Mouse (Mus musculus) MEL (cell line): ENCODE results near the gene Magi2.

Source experiments
- CTCF ChIP-seq, 3 experiments: IDR thresholded peaks in 2 of 3; conservative IDR thresholded peaks in 1 of 3; 2 replicates each; pipeline ENCODE4 v1.5.1; 2011 to 2012; ENCODE audit warnings: low read length in 3 of 3, low read depth in 2 of 3, mild to moderate bottlenecking in 2 of 3, improper control_type of control experiment in 1 of 3, inconsistent platforms in 1 of 3, mixed read lengths in 1 of 3, moderate library complexity in 1 of 3; ENCODE audit not compliant: control insufficient read depth in 1 of 3, insufficient read depth in 1 of 3, poor library complexity in 1 of 3, severe bottlenecking in 1 of 3
- EP300 ChIP-seq, 2 experiments: IDR thresholded peaks; 2 replicates each; pipeline ENCODE4 v1.6.1; 2011; ENCODE audit warnings: improper control_type of control experiment in 2 of 2, low read length in 2 of 2, low read depth in 1 of 2, mild to moderate bottlenecking in 1 of 2
- KAT2A ChIP-seq: conservative IDR thresholded peaks from 2 replicates; pipeline ENCODE4 v1.6.1; 2012; ENCODE audit warnings: low read depth, low read length, improper control_type of control experiment, inconsistent platforms
- MAX ChIP-seq: IDR thresholded peaks from 2 replicates; pipeline ENCODE4 v1.6.1; 2011; ENCODE audit warnings: low read length, improper control_type of control experiment
- POLR2A ChIP-seq, 2 experiments: IDR thresholded peaks; 2 replicates each; pipeline ENCODE4 v1.6.1; 2011 to 2012; ENCODE audit warnings: low read length in 2 of 2, mild to moderate bottlenecking in 2 of 2, control low read depth in 1 of 2, improper control_type of control experiment in 1 of 2, low read depth in 1 of 2, moderate library complexity in 1 of 2; ENCODE audit not compliant: control insufficient read depth in 1 of 2, insufficient read depth in 1 of 2, poor library complexity in 1 of 2
- RAD21 ChIP-seq: IDR thresholded peaks from 2 replicates; pipeline ENCODE4 v1.6.1; 2011; ENCODE audit warnings: mild to moderate bottlenecking, low read depth, low read length, improper control_type of control experiment
- SMC3 ChIP-seq: IDR thresholded peaks from 2 replicates; pipeline ENCODE4 v1.6.1; 2011; ENCODE audit warnings: low read depth, low read length, improper control_type of control experiment
- UBTF ChIP-seq: IDR thresholded peaks from 2 replicates; pipeline ENCODE4 v1.6.1; 2012; ENCODE audit warnings: low read depth, mild to moderate bottlenecking, inconsistent platforms, low read length, improper control_type of control experiment, moderate library complexity, borderline replicate concordance; ENCODE audit not compliant: insufficient read depth
- ZNF384 ChIP-seq: IDR thresholded peaks from 2 replicates; pipeline ENCODE4 v1.6.1; 2012; ENCODE audit warnings: low read depth, mild to moderate bottlenecking, inconsistent platforms, low read length, improper control_type of control experiment

- no peak for TF ChIP-seq ZNF384
- no peak for TF ChIP-seq CTCF (IDR thresholded peaks at IDR 0.05 in 2 of 3, conservative IDR thresholded peaks at IDR 0.05 in 1 of 3; ENCODE audit: control insufficient read depth in 1 of 3, insufficient read depth in 1 of 3, low read depth in 2 of 3, low read length in 3 of 3, poor library complexity in 1 of 3, severe bottlenecking in 1 of 3)
- no peak for TF ChIP-seq SMC3
- TF ChIP-seq EP300 (IDR thresholded peaks at IDR 0.05; ENCODE audit: low read depth in 1 of 2, low read length in 2 of 2): no peak
- no peak for TF ChIP-seq MAX
- TF ChIP-seq KAT2A: no peak
- TF ChIP-seq UBTF: no peak
- TF ChIP-seq RAD21: no peak
- TF ChIP-seq POLR2A (IDR thresholded peaks at IDR 0.05; ENCODE audit: control insufficient read depth in 1 of 2, insufficient read depth in 1 of 2, low read depth in 1 of 2, low read length in 2 of 2, poor library complexity in 1 of 2): no peak
These were observed 518.5 kb downstream of the Magi2 start for GRCm38 (mm10) chr5:19745376-19745775.
